Mouse (Mus musculus): ENCODE data around the gene Rad54l. TPM values are rescaled to one million over a fixed set of nuclear protein-coding genes. Genes with fewer than 3 reads are reported as not detected.

The Rad54l gene
- total and polyA plus RNA-seq, 3 experiments: 29.4 to 44.0 TPM; not detected in 1

DNA sequence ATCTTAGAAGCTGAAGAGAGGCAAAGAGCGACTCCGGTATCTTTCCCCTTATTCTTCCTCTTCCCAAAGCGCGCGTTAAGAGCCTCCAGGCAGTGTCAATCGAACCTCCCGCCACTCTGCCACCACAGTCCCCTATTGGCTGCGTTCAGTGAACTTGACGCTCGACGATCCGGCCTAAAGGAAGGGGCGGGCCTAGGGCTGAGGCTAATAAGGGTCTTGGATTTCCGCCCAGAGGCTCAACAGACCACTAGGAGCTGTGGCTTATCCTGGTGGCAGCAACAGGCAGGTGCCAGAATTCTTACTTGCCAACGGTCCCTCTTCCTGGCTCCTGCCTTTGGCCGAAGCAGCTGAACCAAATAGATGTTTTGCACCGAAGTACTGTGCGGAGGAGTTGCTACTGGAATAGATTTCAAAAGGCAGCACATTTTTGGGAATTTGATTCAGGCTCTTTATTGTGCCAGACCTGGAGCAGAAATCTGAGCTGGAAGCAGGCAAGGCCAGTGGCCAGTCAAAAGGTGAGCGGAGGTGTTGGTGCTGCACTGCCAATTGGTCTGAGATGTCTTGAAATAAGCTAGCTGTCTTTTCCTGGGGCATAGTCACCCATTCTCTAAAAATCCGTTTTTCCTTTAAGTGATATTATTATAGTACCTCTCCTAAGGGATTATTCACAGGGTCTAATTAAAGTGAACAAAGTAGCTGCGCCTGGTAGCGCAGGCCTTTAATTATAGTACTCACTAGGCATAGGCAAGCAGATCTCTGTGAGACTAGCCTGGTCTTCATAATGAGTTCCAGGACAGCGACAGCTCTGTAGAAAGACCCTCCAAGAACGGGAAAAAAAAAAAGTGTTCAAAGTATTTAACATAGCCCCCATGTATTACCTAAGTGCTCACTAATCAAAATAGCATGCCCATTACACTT lies at the start of gene Rad54l, which contains the start of gene Pomgnt1 (continued):
- TF ChIP-seq E2F4 (IDR thresholded peaks at IDR 0.05; ENCODE audit: borderline replicate concordance, low read depth, low read length): peak; percentile 99

DNA sequence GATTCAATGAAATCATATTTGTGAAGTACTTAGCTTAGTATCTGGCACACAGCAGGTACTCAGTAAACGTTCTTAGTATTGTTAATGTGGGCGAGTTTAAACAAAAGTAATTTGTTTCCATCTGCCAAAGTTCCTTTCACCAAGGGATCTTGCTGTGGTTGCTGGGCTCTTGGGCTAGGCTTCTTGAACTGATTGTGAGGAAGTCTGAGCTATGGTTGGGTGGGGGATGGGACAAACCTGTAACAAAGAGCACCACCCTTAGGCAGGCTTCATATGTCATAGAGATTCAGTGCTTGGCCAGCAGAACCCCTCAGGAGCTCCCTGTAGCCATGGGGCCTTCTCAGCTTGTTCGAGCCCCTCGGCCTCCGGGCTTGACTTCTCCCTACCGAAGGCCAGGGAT lies 49.6 kb upstream of the Rad54l start, which contains the start of the genes 1700042G07Rik and Gm49337:
1700042G07Rik (plus strand) TSS at position 301 of the 400 bp plus-strand sequence.
Gm49337 (plus strand) TSS at position 313 of the 400 bp plus-strand sequence.
- Histone ChIP-seq H3K4me1 (ENCODE audit: control insufficient read depth in 1 of 2, insufficient read depth in 2 of 2, low read length in 2 of 2) (peaks cover 2 to 25% of the 10 kb centered on the region in 2 experiments; a peak in 2 of 4 replicates), H3K9ac (ENCODE audit: control insufficient read depth, low read depth, low read length, poor library complexity, severe bottlenecking) (no peak within 1 kb of the TSS), H3K79me2 (ENCODE audit: control insufficient read depth, insufficient read depth, low read length, poor library complexity) (no peaks in the 10 kb centered on the region), H3K9me3 (replicated peaks; ENCODE audit: insufficient read depth, low read length) (no peaks in the 10 kb centered on the region), H3K36me3 (ENCODE audit: control insufficient read depth in 1 of 2, insufficient read depth in 2 of 2, low read length in 2 of 2) (peaks cover 0 to 13% of the 10 kb centered on the region in 2 experiments; a peak in 2 of 4 replicates), H3K27ac (ENCODE audit: control insufficient read depth, low read depth, low read length) (no peak within 1 kb of the TSS), H3K27me3 (ENCODE audit: control insufficient read depth in 1 of 2, insufficient read depth in 2 of 2, low read length in 2 of 2) (no peaks in the 10 kb centered on the region), H3K4me3 (ENCODE audit: control insufficient read depth in 1 of 2, insufficient read depth in 1 of 2, low read depth in 2 of 2, low read length in 2 of 2) (no peak within 1 kb of the TSS)
- DNase-seq (ENCODE audit: low read depth, low spot score): no peak
- TF ChIP-seq USF1 (IDR thresholded peaks at IDR 0.05; ENCODE audit: low read depth, low read length) (no peak), GATA1 (IDR thresholded peaks at IDR 0.05; ENCODE audit: low read depth, low read length) (no peak)

DNA sequence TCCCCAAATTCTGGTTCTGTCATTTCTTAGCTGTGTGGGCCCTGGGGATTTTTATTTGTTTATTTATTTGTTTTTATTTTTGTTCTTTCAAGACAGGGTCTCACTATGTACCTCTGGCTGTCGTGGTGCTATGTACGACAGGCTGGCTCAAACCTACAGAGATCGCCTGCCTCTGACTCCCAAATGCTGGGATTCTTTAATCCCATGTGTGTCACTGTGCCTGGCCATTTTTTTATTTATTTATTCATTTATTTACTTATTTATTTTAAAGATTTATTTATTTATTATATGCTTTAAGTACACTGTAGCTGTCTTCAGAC lies 45.8 kb upstream of the Rad54l start:
- Histone ChIP-seq H3K36me3 (ENCODE audit: control insufficient read depth in 1 of 2, insufficient read depth in 2 of 2, low read length in 2 of 2) (peaks cover 0 to 2% of the 10 kb centered on the region in 2 experiments; a peak in 1 of 4 replicates), H3K79me2 (ENCODE audit: control insufficient read depth, insufficient read depth, low read length, poor library complexity) (no peaks in the 10 kb centered on the region), H3K9ac (ENCODE audit: control insufficient read depth, low read depth, low read length, poor library complexity, severe bottlenecking) (no peak overlapping the region), H3K27ac (ENCODE audit: control insufficient read depth, low read depth, low read length) (no peak overlapping the region), H3K4me3 (ENCODE audit: control insufficient read depth in 1 of 2, insufficient read depth in 1 of 2, low read depth in 2 of 2, low read length in 2 of 2) (no peak overlapping the region), H3K27me3 (ENCODE audit: control insufficient read depth in 1 of 2, insufficient read depth in 2 of 2, low read length in 2 of 2) (no peaks in the 10 kb centered on the region), H3K4me1 (ENCODE audit: control insufficient read depth in 1 of 2, insufficient read depth in 2 of 2, low read length in 2 of 2) (0 out of 4 replicates have a peak, but pooled peaks cover 0 to 3% of the 10 kb centered on the region in 2 experiments), H3K9me3 (replicated peaks; ENCODE audit: insufficient read depth, low read length) (no peaks in the 10 kb centered on the region)
- no peak for DNase-seq (ENCODE audit: low read depth, low spot score)
- no peak for TF ChIP-seq ETS1 (IDR thresholded peaks at IDR 0.05; ENCODE audit: low read depth, low read length)
- TF ChIP-seq ZNF384 (IDR thresholded peaks at IDR 0.05; ENCODE audit: low read depth, low read length): no peak
- no peak for TF ChIP-seq CHD1 (IDR thresholded peaks at IDR 0.05; ENCODE audit: low read depth, low read length)
- TF ChIP-seq ELF1 (IDR thresholded peaks at IDR 0.05; ENCODE audit: low read depth, low read length): no peak
- TF ChIP-seq KAT2A (conservative IDR thresholded peaks at IDR 0.05; ENCODE audit: low read depth, low read length): no peak
- no peak for TF ChIP-seq POLR2AphosphoS2 (IDR thresholded peaks at IDR 0.05; ENCODE audit: low read length)
- no peak for TF ChIP-seq E2F4 (IDR thresholded peaks at IDR 0.05; ENCODE audit: borderline replicate concordance, low read depth, low read length)
- TF ChIP-seq MXI1 (IDR thresholded peaks at IDR 0.05; ENCODE audit: low read depth, low read length): no peak
- TF ChIP-seq MYC (IDR thresholded peaks at IDR 0.05; ENCODE audit: low read depth, low read length): no peak
- TF ChIP-seq ZKSCAN1 (IDR thresholded peaks at IDR 0.05; ENCODE audit: low read depth, low read length): no peak
- no peak for TF ChIP-seq USF1 (IDR thresholded peaks at IDR 0.05; ENCODE audit: low read depth, low read length)
- TF ChIP-seq SIN3A (IDR thresholded peaks at IDR 0.05; ENCODE audit: low read length): no peak
- TF ChIP-seq NRF1 (IDR thresholded peaks at IDR 0.05; ENCODE audit: insufficient read depth, low read depth, low read length, poor library complexity, severe bottlenecking): no peak
- no peak for TF ChIP-seq RCOR1 (IDR thresholded peaks at IDR 0.05; ENCODE audit: low read depth, low read length)
- no peak for TF ChIP-seq GABPA (IDR thresholded peaks at IDR 0.05; ENCODE audit: low read depth, low read length)

Data from MEL (cell line).